In the genomic region with DNA sequence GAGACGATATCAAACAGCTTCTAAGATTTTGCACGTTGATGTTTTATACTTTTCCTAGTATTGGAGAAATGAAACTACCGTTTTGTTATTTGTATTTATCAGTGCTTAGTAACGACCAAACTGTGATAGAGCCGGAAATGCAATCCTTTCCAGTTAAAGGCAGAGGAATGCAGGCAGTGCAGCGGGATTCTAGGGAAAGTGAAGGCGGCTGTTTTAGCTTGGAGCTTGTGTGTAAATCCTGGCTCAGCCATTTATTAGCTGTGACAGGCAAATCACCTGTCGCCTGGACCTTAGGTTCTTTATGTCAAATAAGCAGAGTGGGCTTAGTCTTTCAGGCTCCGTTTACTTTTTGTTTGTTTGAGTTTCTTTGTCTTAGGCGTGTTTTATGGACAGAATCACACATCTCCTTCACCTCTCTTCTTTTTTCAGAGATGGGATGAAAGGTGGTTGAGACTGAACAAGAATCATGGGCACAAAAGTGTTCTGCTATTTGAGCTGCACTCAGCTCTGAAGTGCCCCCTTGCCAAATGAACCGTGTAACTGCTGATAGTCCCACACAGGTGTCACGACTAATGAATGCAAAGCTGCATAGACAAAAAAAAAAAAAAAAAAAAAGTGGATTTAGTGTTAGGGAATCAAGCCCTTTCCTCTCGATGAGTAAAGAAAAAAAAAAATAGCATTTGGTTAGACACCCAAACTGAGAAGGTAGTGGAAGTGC, we compare ENCODE assay signal across 8 mouse cellular contexts. TPM values are rescaled to one million over a fixed set of nuclear protein-coding genes. Genes with fewer than 3 reads are reported as not detected.
A peak's percentile ranks its signal among the peaks of the same experiment; 100 is the strongest.
DNase-seq lines count a peak whose midpoint lies in the region; ATAC-seq and TF ChIP-seq lines count a peak whose summit lies in the region.

No protein-coding gene starts in this region.

- peak; percentile 12 for DNase-seq in kidney, adult 18-20 months
- DNase-seq in kidney, adult 11 months = no peak
- peak; percentile 17 for DNase-seq in kidney, adult 9 months
- DNase-seq in layer of hippocampus, adult 11-12 months (ENCODE audit: low spot score) = no peak
- DNase-seq in frontal cortex, postnatal 25 days (ENCODE audit: low spot score in 2 of 2) = no peak
- DNase-seq in thymus, adult 2 months = no peak

- H3K4me2 ChIP-seq in forebrain, embryonic 15.5 days (replicated peaks) = peak overlapping the region; percentile 69

- no peak overlapping the region for H3K9ac ChIP-seq in forebrain, embryonic 15.5 days (replicated peaks)

- H3K27ac ChIP-seq in forebrain, embryonic 15.5 days (replicated peaks) = no peak overlapping the region
- no peak overlapping the region for H3K27ac ChIP-seq in thymus, adult 2 months (ENCODE audit: control insufficient read depth, insufficient read depth, low read length)

- no peak for TF ChIP-seq CTCF in thymus, adult 2 months (IDR thresholded peaks at IDR 0.05; ENCODE audit: borderline replicate concordance, control insufficient read depth, extremely low read depth, insufficient read depth, low read length, poor library complexity)

- 3% methylated on average over 13 of the region's 13 CpGs for WGBS in forebrain, embryonic 15.5 days
- 48% methylated on average over 13 of the region's 13 CpGs for WGBS in thymus, adult 2 months

- H3K36me3 ChIP-seq in forebrain, embryonic 15.5 days = no peaks in the 10 kb centered on the region
- H3K36me3 ChIP-seq in thymus, adult 2 months (ENCODE audit: control insufficient read depth, insufficient read depth, low read length) = no peaks in the 10 kb centered on the region

- ATAC-seq in forebrain, embryonic 15.5 days (replicated peaks) = no peak
- ATAC-seq in megakaryocyte-erythroid progenitor cell, adult 5-6 weeks (replicated peaks; ENCODE audit: low FRiP score, low TSS enrichment, poor library complexity, severe bottlenecking) = 0 out of 2 replicates have a peak, but pooled peaks have one; percentile 7

- no peak for TF ChIP-seq POLR2A in thymus, adult 2 months (IDR thresholded peaks at IDR 0.05; ENCODE audit: control insufficient read depth, extremely low read depth, insufficient read depth, low read length, poor library complexity)

- peaks cover 22% of the 10 kb centered on the region for H3K4me1 ChIP-seq in forebrain, embryonic 15.5 days
- H3K4me1 ChIP-seq in thymus, adult 2 months (replicated peaks; ENCODE audit: control insufficient read depth, insufficient read depth, low read length) = no peaks in the 10 kb centered on the region

- no peaks in the 10 kb centered on the region for H3K9me3 ChIP-seq in forebrain, embryonic 15.5 days

- no peaks in the 10 kb centered on the region for H3K27me3 ChIP-seq in forebrain, embryonic 15.5 days
- H3K27me3 ChIP-seq in thymus, adult 2 months (ENCODE audit: control insufficient read depth, insufficient read depth, low read length) = no peaks in the 10 kb centered on the region

- peak overlapping the region; percentile 56 for H3K4me3 ChIP-seq in forebrain, embryonic 15.5 days
- H3K4me3 ChIP-seq in thymus, adult 2 months (ENCODE audit: control insufficient read depth, insufficient read depth, low read length) = no peak overlapping the region

RNA-seq across cellular contexts. Expression of gene Ccdc171, which starts 1.1 kb away (rescaled TPM):
- 5.5 and 5.7 TPM in 2 replicates for polyA plus RNA-seq in forebrain, embryonic 15.5 days (2015; fragmentation: Nextera tagmentation; extraction: Ambion mirVana)
- 24.1 and 27.3 TPM in 2 replicates for total RNA-seq in megakaryocyte-erythroid progenitor cell, adult 5-6 weeks (2014; fragmentation: Nextera tagmentation)
- 22.4 and 28.7 TPM in 2 replicates for total RNA-seq in megakaryocyte-erythroid progenitor cell, adult 5-6 weeks (2017)
- polyA plus RNA-seq in thymus, adult 2 months (2012; rRNA removed) = 2.2 and 3.2 TPM in 2 replicates

RNA-seq across cellular contexts. Expression of gene Psip1, which starts 40.2 kb away (rescaled TPM):
- 290 and 317 TPM in 2 replicates for polyA plus RNA-seq in forebrain, embryonic 15.5 days (2015; fragmentation: Nextera tagmentation; extraction: Ambion mirVana)
- 189 and 197 TPM in 2 replicates for total RNA-seq in megakaryocyte-erythroid progenitor cell, adult 5-6 weeks (2014; fragmentation: Nextera tagmentation)
- total RNA-seq in megakaryocyte-erythroid progenitor cell, adult 5-6 weeks (2017) = 355 and 428 TPM in 2 replicates
- 72.0 and 118 TPM in 2 replicates for polyA plus RNA-seq in thymus, adult 2 months (2012; rRNA removed)

Comparison
In these comparisons a context has a peak if more than half of its experiments do, and no peak if none do; other contexts are left out.
1. DNase-seq: peak in kidney, adult 18-20 months (single experiment) and kidney, adult 9 months (single experiment); none in kidney, adult 11 months (single experiment), layer of hippocampus, adult 11-12 months (single experiment), frontal cortex, postnatal 25 days (0 of 2) and thymus, adult 2 months (single experiment).